Mouse (Mus musculus): Measurements from ENCODE around the gene Nfib. TPM values are rescaled to one million over a fixed set of nuclear protein-coding genes. Genes with fewer than 3 reads are reported as not detected.

Nfib gene
- polyA plus RNA-seq, 1 experiment from 2014 or later = 86.8 TPM

DNA sequence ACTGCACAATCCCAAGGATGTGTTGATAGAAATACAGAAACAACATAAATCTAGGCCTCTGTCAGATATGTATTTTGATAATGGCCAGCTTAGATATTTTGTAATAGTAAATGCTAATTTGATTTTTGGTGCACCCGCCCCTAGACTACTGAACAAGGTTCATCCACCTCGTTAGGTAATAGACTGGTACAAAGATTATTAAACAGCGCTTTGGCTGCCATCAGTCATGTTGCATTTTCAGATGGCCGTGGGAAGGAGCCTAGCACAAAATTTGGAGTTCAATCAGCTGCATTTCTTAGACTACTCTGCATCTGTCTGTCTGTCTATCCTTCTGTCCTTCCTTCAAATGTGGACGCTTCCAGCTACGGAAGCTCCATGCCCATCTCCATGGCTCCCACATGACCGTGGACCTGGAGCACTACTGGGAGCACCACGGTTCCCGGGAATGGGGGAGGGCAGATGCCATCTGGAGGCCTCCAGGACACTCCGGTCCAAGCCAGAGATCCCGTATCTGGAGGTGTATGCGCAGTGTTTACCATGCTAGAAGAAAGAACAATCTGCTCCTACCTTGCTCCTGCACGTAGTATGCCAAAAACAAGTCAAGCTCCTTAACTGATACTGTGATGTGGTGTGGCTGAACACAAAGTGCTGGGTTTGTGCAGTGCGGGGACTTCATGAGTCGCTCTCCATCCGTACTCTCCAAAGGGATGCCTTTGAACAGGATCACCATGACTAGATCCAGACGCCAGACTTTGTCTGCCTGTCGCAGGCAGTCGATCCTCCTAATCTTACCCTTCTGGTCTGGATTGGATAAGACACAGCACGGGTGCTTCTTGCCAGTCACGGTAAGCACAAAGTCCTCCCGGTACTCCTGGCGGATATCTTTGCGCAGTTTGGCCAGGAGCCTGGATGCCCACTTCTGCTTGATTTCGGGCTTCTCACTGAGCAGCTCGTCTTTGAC lies 207.6 kb downstream of the Nfib start:
- Histone ChIP-seq H3K9me3 (no peaks in the 10 kb centered on the region), H3K4me2 (replicated peaks) (no peak overlapping the region), H3K9ac (no peak overlapping the region), H3K27me3 (no peaks in the 10 kb centered on the region), H3K4me1 (peaks cover 50% of the 10 kb centered on the region), H3K4me3 (no peak overlapping the region), H3K27ac (no peak overlapping the region), H3K36me3 (peaks cover 31% of the 10 kb centered on the region)
- 80% methylated on average over 26 of the region's 26 CpGs for WGBS
- ATAC-seq (ENCODE audit: insufficient number of reproducible peaks, insufficient read depth, low FRiP score, low TSS enrichment) = no peak

- H3K4me1 ChIP-seq = peaks cover 54% of the 10 kb centered on the region
- no peak overlapping the region for H3K4me3 ChIP-seq
- H3K27ac ChIP-seq = no peak overlapping the region
- no peak overlapping the region for H3K4me2 ChIP-seq (replicated peaks)
- no peak overlapping the region for H3K9ac ChIP-seq
- WGBS = 86% methylated on average over 8 of the region's 8 CpGs
- no peaks in the 10 kb centered on the region for H3K9me3 ChIP-seq
- no peaks in the 10 kb centered on the region for H3K27me3 ChIP-seq
- ATAC-seq (ENCODE audit: insufficient number of reproducible peaks, insufficient read depth, low FRiP score, low TSS enrichment) = no peak
- H3K36me3 ChIP-seq = peaks cover 31% of the 10 kb centered on the region
Measured at GRCm38 (mm10) chr4:82497141-82497566, 208.4 kb downstream of the Nfib start.

GRCm38 (mm10) chr4:82496383-82496782 lies 209.2 kb downstream of the Nfib start:
- WGBS = 81% methylated on average over 5 of the region's 5 CpGs
- Histone ChIP-seq H3K4me1 (peaks cover 57% of the 10 kb centered on the region), H3K9me3 (no peaks in the 10 kb centered on the region), H3K36me3 (peaks cover 35% of the 10 kb centered on the region), H3K27ac (no peak overlapping the region), H3K27me3 (no peaks in the 10 kb centered on the region), H3K4me3 (no peak overlapping the region), H3K4me2 (replicated peaks) (no peak overlapping the region), H3K9ac (no peak overlapping the region)
- ATAC-seq (ENCODE audit: insufficient number of reproducible peaks, insufficient read depth, low FRiP score, low TSS enrichment) = no peak

GRCm38 (mm10) chr4:82495605-82496004 lies 209.9 kb downstream of the Nfib start:
- Histone ChIP-seq H3K4me2 (replicated peaks) (no peak overlapping the region), H3K36me3 (peaks cover 35% of the 10 kb centered on the region), H3K4me1 (peaks cover 53% of the 10 kb centered on the region), H3K4me3 (no peak overlapping the region), H3K27ac (no peak overlapping the region), H3K9ac (no peak overlapping the region), H3K9me3 (no peaks in the 10 kb centered on the region), H3K27me3 (no peaks in the 10 kb centered on the region)
- no peak for ATAC-seq (ENCODE audit: insufficient number of reproducible peaks, insufficient read depth, low FRiP score, low TSS enrichment)
- 92% methylated on average over 6 of the region's 6 CpGs for WGBS

GRCm38 (mm10) chr4:82494829-82495228 lies 210.7 kb downstream of the Nfib start:
- no peak overlapping the region for H3K9ac ChIP-seq
- WGBS = 93% methylated on average over 10 of the region's 10 CpGs
- H3K4me2 ChIP-seq (replicated peaks) = no peak overlapping the region
- H3K4me3 ChIP-seq = no peak overlapping the region
- no peak overlapping the region for H3K27ac ChIP-seq
- H3K27me3 ChIP-seq = no peaks in the 10 kb centered on the region
- H3K36me3 ChIP-seq = peaks cover 35% of the 10 kb centered on the region
- ATAC-seq (ENCODE audit: insufficient number of reproducible peaks, insufficient read depth, low FRiP score, low TSS enrichment) = no peak
- H3K9me3 ChIP-seq = no peaks in the 10 kb centered on the region
- peaks cover 50% of the 10 kb centered on the region for H3K4me1 ChIP-seq

- H3K9me3 ChIP-seq = no peaks in the 10 kb centered on the region
- peaks cover 50% of the 10 kb centered on the region for H3K4me1 ChIP-seq
- peaks cover 35% of the 10 kb centered on the region for H3K36me3 ChIP-seq
- no peak overlapping the region for H3K9ac ChIP-seq
- H3K4me2 ChIP-seq (replicated peaks) = no peak overlapping the region
- no peaks in the 10 kb centered on the region for H3K27me3 ChIP-seq
- H3K4me3 ChIP-seq = no peak overlapping the region
- H3K27ac ChIP-seq = no peak overlapping the region
- 81% methylated on average over 3 of the region's 3 CpGs for WGBS
- no peak for ATAC-seq (ENCODE audit: insufficient number of reproducible peaks, insufficient read depth, low FRiP score, low TSS enrichment)
Measured at GRCm38 (mm10) chr4:82494424-82494823, 211.1 kb downstream of the Nfib start.

DNA sequence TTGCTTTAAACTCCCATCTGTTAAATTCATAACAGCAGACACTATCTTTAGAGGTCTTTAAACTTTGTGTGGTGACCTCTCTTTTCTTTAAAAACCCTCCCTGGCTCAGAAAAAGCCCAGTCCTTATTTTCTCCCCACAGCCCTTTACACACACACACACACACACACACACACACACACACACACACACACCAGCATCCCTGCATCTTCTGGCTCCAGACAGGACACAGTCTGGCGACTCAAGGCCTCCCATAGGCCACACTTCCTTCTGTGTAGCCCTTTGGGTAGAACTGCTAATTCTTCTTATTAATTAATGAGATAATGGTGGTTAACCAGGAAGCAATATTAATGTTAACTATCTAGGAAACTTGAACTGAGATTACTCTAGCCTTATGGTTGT lies 211.7 kb downstream of the Nfib start:
- no peak overlapping the region for H3K4me3 ChIP-seq
- H3K4me1 ChIP-seq = peaks cover 46% of the 10 kb centered on the region
- 64% methylated on average over 1 of the region's 1 CpGs for WGBS
- H3K27ac ChIP-seq = no peak overlapping the region
- peaks cover 33% of the 10 kb centered on the region for H3K36me3 ChIP-seq
- no peak overlapping the region; the same call in 1 of the 2 replicates for H3K4me2 ChIP-seq (replicated peaks)
- no peak overlapping the region for H3K9ac ChIP-seq
- H3K9me3 ChIP-seq = no peaks in the 10 kb centered on the region
- ATAC-seq (ENCODE audit: insufficient number of reproducible peaks, insufficient read depth, low FRiP score, low TSS enrichment) = no peak
- no peaks in the 10 kb centered on the region for H3K27me3 ChIP-seq

GRCm38 (mm10) chr4:82493363-82493762 lies 212.2 kb downstream of the Nfib start:
- H3K27me3 ChIP-seq = no peaks in the 10 kb centered on the region
- peaks cover 50% of the 10 kb centered on the region for H3K4me1 ChIP-seq
- no peak overlapping the region for H3K27ac ChIP-seq
- peaks cover 30% of the 10 kb centered on the region for H3K36me3 ChIP-seq
- 51% methylated on average over 7 of the region's 7 CpGs for WGBS
- H3K9me3 ChIP-seq = no peaks in the 10 kb centered on the region
- no peak overlapping the region for H3K4me3 ChIP-seq
- no peak overlapping the region for H3K9ac ChIP-seq
- H3K4me2 ChIP-seq (replicated peaks) = no peak overlapping the region
- ATAC-seq (ENCODE audit: insufficient number of reproducible peaks, insufficient read depth, low FRiP score, low TSS enrichment) = no peak

DNA sequence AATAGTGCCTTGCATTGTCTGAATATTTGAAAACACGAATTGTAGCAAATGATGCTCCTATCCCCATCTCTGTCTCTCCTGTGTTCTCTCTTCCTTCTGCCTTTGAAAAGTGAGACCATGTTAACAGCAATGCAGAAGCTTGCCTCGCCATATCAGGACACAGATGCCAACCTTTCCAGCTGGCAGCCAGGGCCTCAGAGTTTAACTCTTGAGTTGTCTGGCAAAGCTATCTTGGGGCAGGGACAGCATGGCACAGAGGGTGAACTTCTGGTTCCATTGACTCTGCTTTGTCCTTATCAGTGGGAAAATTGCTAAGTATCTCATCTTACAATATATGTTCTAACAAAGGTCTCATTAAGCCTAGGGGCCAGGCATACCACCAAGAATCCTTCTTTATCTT lies 212.8 kb downstream of the Nfib start:
- Histone ChIP-seq H3K9ac (no peak overlapping the region), H3K9me3 (no peaks in the 10 kb centered on the region), H3K36me3 (peaks cover 28% of the 10 kb centered on the region), H3K27me3 (no peaks in the 10 kb centered on the region), H3K4me3 (no peak overlapping the region), H3K4me2 (replicated peaks) (no peak overlapping the region), H3K27ac (no peak overlapping the region), H3K4me1 (peaks cover 46% of the 10 kb centered on the region)
- 66% methylated on average over 2 of the region's 2 CpGs for WGBS
- ATAC-seq (ENCODE audit: insufficient number of reproducible peaks, insufficient read depth, low FRiP score, low TSS enrichment) = no peak

GRCm38 (mm10) chr4:82489939-82490338 lies 215.6 kb downstream of the Nfib start:
- WGBS = 37% methylated on average over 2 of the region's 2 CpGs
- H3K4me2 ChIP-seq (replicated peaks) = no peak overlapping the region
- no peak for ATAC-seq (ENCODE audit: insufficient number of reproducible peaks, insufficient read depth, low FRiP score, low TSS enrichment)
- H3K4me3 ChIP-seq = no peak overlapping the region
- H3K27ac ChIP-seq = no peak overlapping the region
- H3K36me3 ChIP-seq = peaks cover 19% of the 10 kb centered on the region
- H3K9me3 ChIP-seq = no peaks in the 10 kb centered on the region
- peaks cover 52% of the 10 kb centered on the region for H3K4me1 ChIP-seq
- H3K9ac ChIP-seq = no peak overlapping the region
- no peaks in the 10 kb centered on the region for H3K27me3 ChIP-seq

GRCm38 (mm10) chr4:82485910-82486309 lies 219.6 kb downstream of the Nfib start:
- H3K4me1 ChIP-seq = peaks cover 32% of the 10 kb centered on the region
- H3K4me3 ChIP-seq = no peak overlapping the region
- no peak overlapping the region for H3K27ac ChIP-seq
- ATAC-seq (ENCODE audit: insufficient number of reproducible peaks, insufficient read depth, low FRiP score, low TSS enrichment) = no peak
- H3K9ac ChIP-seq = no peak overlapping the region
- 93% methylated on average over 2 of the region's 2 CpGs for WGBS
- H3K9me3 ChIP-seq = no peaks in the 10 kb centered on the region
- peaks cover 15% of the 10 kb centered on the region for H3K36me3 ChIP-seq
- no peaks in the 10 kb centered on the region for H3K27me3 ChIP-seq
- H3K4me2 ChIP-seq (replicated peaks) = no peak overlapping the region

DNA sequence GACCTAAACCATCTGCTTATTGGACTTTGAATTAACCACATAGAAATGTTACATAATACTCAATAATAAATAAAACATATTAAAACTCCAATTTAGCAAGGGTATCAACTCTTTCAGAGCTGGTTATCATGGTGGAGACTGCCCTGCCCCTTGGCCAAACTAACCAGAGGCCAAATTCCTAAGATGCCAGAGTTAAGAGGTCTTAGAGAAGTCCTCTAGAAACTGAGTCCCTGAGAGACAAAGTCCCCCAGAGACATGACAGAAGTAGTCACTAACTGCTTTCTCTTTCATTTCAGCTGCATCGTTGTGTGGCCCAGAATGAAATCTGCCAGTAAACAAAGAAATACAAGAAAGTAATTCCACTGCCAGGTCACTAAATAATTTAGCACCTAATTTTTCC lies 221.7 kb downstream of the Nfib start:
- no peak for ATAC-seq (ENCODE audit: insufficient number of reproducible peaks, insufficient read depth, low FRiP score, low TSS enrichment)
- Histone ChIP-seq H3K4me1 (peaks cover 23% of the 10 kb centered on the region), H3K4me2 (replicated peaks) (no peak overlapping the region), H3K27ac (no peak overlapping the region), H3K27me3 (no peaks in the 10 kb centered on the region), H3K9me3 (no peaks in the 10 kb centered on the region), H3K36me3 (peaks cover 15% of the 10 kb centered on the region), H3K4me3 (no peak overlapping the region), H3K9ac (no peak overlapping the region)
- 11% methylated on average over 1 of the region's 1 CpGs for WGBS

Data from embryonic facial prominence, embryonic 12.5 days (tissue).